Mouse (Mus musculus): ENCODE results near the gene Lrrtm3. TPM values are rescaled to one million over a fixed set of nuclear protein-coding genes. Genes with fewer than 3 reads are reported as not detected.

Lrrtm3 gene
- total RNA-seq, 2 experiments from 2014 or later = 0.96 to 1.2 TPM

DNA sequence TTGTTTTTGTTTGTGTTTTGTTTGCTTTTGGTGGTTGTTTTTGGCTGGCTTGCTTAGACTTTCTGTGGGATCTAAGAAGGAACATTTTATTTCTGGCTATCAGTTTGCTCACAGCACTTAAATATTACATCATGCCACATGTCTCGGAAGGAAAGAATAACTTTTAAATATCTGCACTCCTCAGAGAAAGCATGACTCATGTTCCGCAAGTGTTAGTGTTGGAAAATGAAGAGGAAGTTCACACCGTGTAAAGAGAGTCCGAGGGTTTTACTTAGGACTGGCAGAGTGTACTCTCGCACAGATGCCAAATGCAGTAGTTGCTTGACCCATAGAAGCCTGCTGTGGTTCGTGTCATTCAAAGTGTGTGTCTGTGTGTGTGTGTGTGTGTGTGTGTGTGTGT, 40.9 kb downstream of the Lrrtm3 start:
- DNase-seq (ENCODE audit: low spot score in 2 of 2) = no peak

DNA sequence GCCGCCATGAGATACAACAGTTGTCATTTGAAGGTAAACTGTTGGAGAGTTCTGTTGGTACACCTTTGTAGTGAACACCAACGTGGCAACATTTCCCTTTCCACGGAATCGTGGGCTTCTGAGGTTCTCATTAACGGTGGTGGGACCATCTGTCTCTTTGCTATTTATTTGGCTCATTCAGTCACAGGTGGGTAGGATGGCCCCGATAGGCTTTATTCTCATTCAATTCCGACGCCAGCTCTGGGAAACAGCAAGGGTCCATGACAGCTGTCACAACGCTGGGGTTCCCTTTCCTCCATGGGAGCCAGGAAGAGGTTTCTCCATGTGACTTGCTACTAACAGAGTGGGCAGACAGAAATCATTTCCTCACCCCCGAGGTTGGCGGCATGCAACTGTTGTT, 48.2 kb downstream of the Lrrtm3 start:
- DNase-seq (ENCODE audit: low spot score in 2 of 2) = no peak

DNA sequence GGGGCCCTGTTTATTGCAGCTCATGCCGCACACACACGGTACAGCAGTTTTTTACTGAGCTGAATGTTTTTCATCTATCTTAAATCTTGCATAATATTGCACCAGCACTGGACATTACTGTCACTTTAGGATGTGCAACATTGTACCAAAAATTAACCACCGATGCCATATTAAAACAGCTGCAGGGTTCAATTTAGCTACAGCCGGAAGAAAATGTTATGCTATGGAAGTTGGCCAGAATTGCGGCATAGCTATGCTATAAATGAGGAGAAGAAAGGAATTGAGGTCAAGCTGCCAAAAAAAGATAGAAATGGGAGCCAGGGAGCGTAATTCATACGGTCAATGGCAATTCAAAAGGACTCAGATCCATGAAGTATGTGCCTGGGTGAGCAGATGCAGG, 48.9 kb downstream of the Lrrtm3 start:
- no peak for DNase-seq (ENCODE audit: low spot score in 2 of 2)

DNA sequence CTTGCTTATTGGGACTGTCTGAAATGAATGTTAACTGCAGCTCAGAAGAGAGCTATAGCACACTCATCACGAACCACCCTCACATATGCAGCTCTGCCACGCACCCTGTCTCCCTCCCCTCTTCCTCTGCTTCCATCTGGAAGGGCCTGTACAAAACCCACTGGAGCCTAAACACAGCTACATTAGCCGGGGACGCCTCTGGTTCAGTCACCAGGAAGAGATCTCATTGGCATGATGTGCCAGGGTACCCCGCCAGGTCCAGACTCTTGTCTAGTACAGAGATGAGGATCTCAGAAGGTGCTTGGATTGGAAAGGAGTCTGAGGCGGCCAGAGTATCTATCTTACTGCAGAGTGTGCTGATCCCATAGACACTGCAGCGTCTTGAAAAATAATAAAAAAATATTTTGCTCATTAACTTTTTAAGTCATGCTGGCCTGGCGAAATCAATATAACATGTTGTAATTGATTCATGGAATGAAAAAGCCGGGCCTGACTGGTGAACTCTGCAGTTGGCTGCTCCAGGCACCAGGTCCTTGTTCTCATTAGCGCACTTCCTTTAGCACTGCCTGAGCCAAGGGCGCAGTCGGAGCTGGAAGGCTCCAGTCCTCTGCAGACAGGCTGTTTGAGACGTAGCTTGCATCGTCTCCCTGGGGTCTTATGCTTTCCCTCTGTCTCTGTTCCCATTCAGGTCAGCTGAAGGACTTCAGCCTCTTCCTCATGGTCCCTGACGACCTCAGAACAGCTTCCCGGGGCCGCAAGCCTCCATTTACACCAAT, 50.1 kb downstream of the Lrrtm3 start:
- no peak for DNase-seq (ENCODE audit: low spot score in 2 of 2)

- DNase-seq (ENCODE audit: low spot score in 2 of 2) = no peak
These were observed 59.2 kb downstream of the Lrrtm3 start for GRCm38 (mm10) chr10:64030901-64031300.

DNA sequence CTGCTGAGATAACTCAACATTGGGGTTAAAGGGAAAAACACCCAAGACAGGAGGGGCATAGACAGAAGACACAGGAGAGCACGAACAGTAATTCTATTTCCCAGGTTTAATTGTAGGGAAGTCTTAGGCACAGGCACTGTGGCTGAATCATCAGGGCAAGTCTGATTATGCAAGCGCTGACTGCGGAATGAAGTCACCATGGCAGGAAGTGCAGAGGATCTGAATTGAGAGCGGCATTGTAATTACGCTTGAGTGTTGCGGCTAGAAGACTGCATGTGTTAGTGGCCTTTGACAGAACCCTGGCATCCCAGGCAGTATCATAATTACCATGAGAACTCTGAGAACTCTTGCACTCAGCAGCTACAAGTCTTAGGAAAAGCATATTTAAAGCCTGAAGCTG, 66.7 kb downstream of the Lrrtm3 start:
- no peak for DNase-seq (ENCODE audit: low spot score in 2 of 2)

DNA sequence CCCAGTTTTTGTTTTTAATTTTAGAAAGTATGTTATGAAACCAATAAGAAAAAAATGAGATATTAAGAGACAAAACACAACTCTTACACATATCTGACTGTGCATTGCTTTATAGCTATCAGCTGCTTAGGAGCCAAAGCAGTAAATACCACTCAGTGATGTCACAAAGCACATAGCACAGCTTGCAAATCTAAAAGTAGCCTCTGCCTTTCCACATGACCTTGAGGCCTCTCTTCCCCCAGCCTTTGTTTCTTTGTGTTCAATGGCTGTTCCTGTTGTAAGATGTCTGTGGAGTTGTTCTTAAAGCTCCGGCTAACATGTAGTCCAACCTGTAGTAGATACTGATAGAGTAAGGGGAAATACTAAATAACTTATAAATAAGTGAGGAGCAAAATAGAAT, 69.7 kb downstream of the Lrrtm3 start:
- no peak for DNase-seq (ENCODE audit: low spot score in 2 of 2)

DNA sequence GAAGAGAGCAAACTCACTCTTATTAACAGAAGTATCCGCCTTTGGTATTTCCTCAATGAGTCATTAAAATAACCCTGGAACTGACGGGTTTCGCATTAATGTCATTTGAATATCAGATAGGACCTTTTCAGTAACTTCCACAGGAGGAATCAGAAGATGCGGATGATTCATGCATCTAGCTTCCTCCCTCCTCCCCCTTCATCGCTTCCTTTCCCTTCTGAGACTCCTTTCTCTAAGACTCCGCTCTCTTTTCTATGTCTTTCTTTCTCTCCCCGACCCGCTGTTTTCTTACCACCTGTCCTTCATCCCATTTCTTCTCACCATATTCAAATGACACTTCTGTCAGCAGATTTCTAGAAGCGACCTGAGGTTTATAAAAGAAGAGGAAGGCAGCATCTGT, 88.1 kb downstream of the Lrrtm3 start:
- DNase-seq (ENCODE audit: low spot score in 2 of 2) = no peak

GRCm38 (mm10) chr10:64001531-64001930, 88.5 kb downstream of the Lrrtm3 start:
- DNase-seq (ENCODE audit: low spot score in 2 of 2) = no peak

DNA sequence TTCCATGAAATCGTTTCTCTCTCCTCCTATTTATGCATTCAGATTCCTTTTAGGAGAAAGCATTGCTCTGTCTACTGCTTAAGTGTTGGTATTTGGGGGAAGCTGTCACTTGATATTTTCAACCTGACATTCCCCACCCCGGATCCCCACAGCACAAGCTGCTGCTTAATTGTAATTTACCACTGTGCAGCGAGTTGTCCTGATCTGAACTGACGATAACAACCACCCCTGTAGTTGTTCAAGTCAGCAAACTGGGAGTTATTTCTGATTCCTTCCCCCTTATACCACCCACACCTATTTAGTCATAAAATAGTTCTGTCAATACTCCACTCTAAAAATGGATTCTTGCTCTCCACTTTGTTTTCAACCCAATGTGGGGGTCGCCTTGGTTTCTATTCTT, 95.8 kb downstream of the Lrrtm3 start:
- DNase-seq (ENCODE audit: low spot score in 2 of 2) = no peak

DNA sequence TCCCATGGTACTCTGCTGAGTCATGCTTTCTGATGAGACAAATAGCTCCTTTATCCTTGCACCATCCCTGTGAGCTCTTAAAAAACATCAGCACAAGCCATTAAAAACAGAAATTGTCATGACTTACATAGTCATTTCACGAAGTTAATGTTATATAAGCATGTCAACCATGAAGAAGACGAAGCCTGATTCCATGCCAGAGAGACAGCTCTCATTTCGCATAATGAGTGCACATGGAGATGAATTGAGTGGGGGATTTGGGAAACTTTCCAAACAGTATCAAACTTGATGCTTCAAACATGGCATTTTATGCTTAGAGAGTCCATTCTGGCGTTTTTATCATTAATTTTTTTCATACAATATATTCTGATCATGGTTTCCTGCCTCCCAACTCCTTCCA, 104.5 kb downstream of the Lrrtm3 start:
- no peak for DNase-seq (ENCODE audit: low spot score in 2 of 2)

GRCm38 (mm10) chr10:63979410-63979809, 110.7 kb downstream of the Lrrtm3 start:
- no peak for DNase-seq (ENCODE audit: low spot score in 2 of 2)

DNA sequence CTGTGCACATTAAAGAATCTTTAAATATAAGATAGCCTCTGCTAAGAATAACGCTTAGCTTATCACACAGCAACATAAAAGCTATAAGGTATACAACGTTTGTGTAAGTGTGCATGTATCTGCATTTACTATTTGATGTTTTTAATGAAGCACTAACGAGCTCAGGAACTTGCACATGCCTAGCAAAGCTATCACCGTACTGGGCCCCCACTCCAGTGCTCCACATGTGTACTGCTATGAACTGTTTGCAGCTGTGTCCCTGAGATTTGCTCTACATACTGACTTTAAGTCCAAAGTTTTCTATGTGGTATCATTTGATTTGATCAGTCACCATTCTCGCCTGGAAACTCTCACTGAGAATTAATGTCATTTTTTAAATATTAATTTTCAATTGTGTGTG, 111.1 kb downstream of the Lrrtm3 start:
- no peak for DNase-seq (ENCODE audit: low spot score in 2 of 2)

- no peak for DNase-seq (ENCODE audit: low spot score in 2 of 2)
These were observed 111.5 kb downstream of the Lrrtm3 start for GRCm38 (mm10) chr10:63978535-63978934.

GRCm38 (mm10) chr10:63978101-63978500, 112.0 kb downstream of the Lrrtm3 start:
- DNase-seq (ENCODE audit: low spot score in 2 of 2) = no peak

- no peak for DNase-seq (ENCODE audit: low spot score in 2 of 2)
These were observed 117.8 kb downstream of the Lrrtm3 start for GRCm38 (mm10) chr10:63972300-63972699.

DNA sequence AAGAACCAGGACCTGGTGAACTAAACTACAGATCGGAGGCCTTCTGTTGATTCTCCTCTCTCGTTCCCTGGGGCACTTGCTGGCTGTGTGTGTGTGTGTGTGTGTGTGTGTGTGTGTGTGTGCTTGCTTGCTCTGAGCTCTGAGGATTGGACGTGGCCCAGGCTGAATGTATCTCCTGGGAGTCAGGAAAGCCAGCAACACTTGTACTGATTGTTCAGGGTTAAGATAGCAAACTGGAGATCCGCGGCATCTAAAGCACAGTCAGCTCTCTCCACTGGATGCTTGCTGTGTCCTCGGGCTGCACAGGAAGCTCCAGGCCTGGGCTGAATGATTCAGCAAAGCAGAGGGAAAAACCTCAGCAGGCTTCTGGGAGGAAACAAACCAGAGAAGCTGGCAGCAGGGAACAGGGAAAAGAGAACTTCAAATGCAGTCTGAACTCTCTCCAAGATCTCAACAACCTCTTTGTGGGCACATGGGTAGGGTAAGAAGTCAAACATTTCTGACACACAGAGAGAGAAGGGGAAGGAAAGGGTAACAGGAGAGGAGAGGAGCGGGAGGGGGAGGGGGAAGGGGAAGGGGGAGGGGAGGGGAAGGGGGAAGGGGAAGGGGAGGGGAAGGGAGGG, 135.7 kb downstream of the Lrrtm3 start:
- peak in 1 of 2 experiments; percentile 23 for DNase-seq (ENCODE audit: low spot score in 2 of 2)

DNA sequence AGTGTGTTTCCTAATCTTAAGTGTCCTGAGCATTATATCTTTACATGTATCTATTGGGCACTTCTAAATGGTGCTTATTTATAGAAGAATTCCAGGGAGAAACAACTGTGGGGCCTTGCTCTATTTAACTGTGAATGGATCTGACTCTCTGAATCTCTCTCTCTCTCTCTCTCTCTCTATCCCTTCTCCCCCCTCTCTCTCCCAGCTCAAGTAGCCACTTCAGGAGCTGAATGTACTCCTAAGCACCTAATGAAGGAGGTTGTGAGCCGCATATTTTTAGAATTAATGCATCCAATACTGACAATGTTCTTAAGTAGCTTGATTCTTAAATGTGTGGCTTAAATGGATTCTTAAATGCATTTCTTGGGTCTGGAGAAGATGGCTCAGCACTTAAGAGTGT, 138.6 kb downstream of the Lrrtm3 start:
- no peak for DNase-seq (ENCODE audit: low spot score in 2 of 2)

- DNase-seq (ENCODE audit: low spot score in 2 of 2) = no peak
These were observed 139.2 kb downstream of the Lrrtm3 start for GRCm38 (mm10) chr10:63950867-63951266.

DNA sequence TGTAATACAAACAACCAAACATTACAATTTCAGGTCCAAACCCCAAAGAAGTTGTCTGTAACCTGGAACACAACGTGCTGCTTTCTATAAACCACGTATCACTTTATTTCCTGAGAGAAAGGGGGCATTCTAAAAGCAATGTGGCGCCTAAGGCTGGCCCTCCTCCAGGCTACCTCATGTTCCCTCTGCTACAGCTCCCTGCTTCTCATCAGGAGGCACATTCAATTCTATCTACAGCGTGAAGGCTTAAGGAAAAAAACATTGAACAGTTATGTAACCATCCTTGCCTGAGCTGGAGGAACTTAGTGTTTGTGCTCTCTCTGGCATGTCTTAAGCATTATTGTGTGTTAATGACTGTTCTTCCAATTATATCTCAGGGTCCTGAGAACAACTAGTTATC, 142.8 kb downstream of the Lrrtm3 start:
- no peak for DNase-seq (ENCODE audit: low spot score in 2 of 2)

- no peak for DNase-seq (ENCODE audit: low spot score in 2 of 2)
These were observed 144.5 kb downstream of the Lrrtm3 start for GRCm38 (mm10) chr10:63945534-63945933.

- no peak for DNase-seq (ENCODE audit: low spot score in 2 of 2)
These were observed 156.1 kb downstream of the Lrrtm3 start for GRCm38 (mm10) chr10:63933946-63934345.

- no peak for DNase-seq (ENCODE audit: low spot score in 2 of 2)
These were observed 162.7 kb downstream of the Lrrtm3 start, which contains the start of gene Gm10118 for GRCm38 (mm10) chr10:63927334-63927733. Gene Gm10118 (minus strand): TSS chr10:63927434.
